Mouse (Mus musculus): Measurements from ENCODE around the gene Rhoh. TPM values are rescaled to one million over a fixed set of nuclear protein-coding genes. Genes with fewer than 3 reads are reported as not detected.

Rhoh gene
- total RNA-seq, 2 experiments from 2014 or later, result 0.64 to 0.75 TPM

DNA sequence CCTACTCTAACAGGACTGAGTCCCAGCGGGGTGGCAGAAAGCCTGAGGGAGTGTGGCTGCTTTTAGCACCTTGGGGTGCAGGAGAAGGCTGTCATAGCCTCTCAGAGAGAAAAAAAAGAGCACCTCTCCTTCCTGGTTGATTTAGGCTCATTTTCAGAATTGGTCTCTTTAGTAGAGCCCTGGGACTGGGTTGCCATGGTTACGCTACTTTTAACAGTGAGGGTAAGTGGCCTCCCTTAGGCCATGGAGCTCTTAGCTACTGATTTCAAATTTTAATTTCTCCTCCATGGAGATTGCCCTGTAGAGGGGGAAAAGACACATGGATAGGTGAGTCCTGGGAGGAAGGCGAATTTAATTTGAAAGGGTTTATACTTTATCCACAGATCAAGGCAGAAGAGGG is 57.6 kb downstream of the Rhoh start:
- DNase-seq (ENCODE audit: low spot score in 2 of 2), result no peak

GRCm38 (mm10) chr5:65919326-65919725 is 58.3 kb downstream of the Rhoh start:
- no peak for DNase-seq (ENCODE audit: low spot score in 2 of 2)
- intact Hi-C loops (cut with DNase I), result no loop called here

More for the DNA sequence above, 57.6 kb downstream of the Rhoh start:
- intact Hi-C loops (cut with DNase I), result no loop called here

DNA sequence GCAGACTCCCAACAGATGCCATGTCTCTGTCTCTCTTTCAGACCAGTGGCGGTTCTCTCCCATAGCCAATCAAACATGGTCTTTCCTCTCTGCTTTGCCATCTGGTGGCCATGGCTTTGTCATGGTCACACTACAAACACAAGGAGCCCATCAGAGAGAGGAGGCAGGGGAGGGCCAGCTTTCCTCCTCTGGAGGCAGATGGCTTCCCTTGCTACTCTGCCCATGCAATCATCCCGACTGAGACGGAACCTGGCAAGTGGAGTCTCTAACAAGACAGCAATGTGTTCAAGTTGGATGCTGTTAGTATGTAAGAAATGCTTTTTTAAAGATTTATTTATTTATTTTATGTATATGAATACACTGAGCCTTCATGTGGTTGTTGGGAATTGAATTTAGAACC is 58.9 kb downstream of the Rhoh start:
- intact Hi-C loops (cut with DNase I), result no loop called here
- no peak for DNase-seq (ENCODE audit: low spot score in 2 of 2)

- intact Hi-C loops (cut with DNase I), result no loop called here
- DNase-seq (ENCODE audit: low spot score in 2 of 2), result no peak
Observed at GRCm38 (mm10) chr5:65920701-65921426, 59.9 kb downstream of the Rhoh start.

GRCm38 (mm10) chr5:65921477-65922138 is 60.6 kb downstream of the Rhoh start:
- DNase-seq (ENCODE audit: low spot score in 2 of 2), result no peak
- intact Hi-C loops (cut with DNase I), result no loop called here

DNA sequence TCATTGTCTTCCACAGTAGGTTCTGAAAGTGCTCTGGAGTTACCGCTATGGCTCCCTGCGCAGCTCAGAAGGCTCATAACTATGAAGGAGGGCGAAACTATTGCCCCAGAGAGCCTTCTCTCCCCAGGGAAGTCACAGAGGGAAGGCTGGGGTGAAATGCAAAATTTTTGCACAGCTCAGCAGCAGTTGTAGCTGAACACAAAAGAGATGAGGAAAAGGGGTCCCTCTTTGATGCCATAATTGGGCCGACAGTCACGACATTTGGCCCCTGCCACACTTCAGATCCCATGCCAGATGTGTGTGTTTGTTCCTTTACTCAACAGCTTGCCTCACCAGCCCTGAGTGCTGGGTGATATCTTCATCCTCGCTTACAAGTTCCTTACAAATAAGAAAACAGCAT is 65.7 kb downstream of the Rhoh start:
- no peak for DNase-seq (ENCODE audit: low spot score in 2 of 2)
- intact Hi-C loops (cut with DNase I), result no loop called here

DNA sequence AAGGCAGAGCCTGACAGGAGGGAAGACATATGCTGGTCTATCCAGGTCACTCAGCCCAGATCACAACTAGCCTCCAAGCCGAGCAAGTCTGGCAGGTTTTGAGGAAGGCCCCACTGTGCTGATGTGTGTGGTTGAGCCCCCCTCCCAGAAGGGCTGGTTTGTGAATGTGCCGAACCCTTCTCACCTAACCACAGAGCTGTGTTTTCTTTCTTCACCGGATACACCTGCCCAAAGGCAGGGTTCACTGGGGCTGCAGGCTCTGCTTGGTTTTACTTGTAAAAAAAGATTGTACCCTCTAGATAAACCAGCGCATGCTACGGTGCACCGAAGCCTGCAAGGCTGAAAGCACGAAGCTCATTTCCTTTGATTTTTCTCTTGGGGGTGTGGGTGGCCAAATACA is 68.1 kb downstream of the Rhoh start:
- intact Hi-C loops (cut with DNase I), result no loop called here
- no peak for DNase-seq (ENCODE audit: low spot score in 2 of 2)

- no peak for DNase-seq (ENCODE audit: low spot score in 2 of 2)
- intact Hi-C loops (cut with DNase I), result no loop called here
Observed at GRCm38 (mm10) chr5:65930171-65930570, 69.2 kb downstream of the Rhoh start.

GRCm38 (mm10) chr5:65933258-65933657 is 72.2 kb downstream of the Rhoh start:
- intact Hi-C loops (cut with DNase I), result no loop called here
- DNase-seq (ENCODE audit: low spot score in 2 of 2), result no peak

GRCm38 (mm10) chr5:65933764-65934163 is 72.8 kb downstream of the Rhoh start:
- no peak for DNase-seq (ENCODE audit: low spot score in 2 of 2)
- intact Hi-C loops (cut with DNase I), result no loop called here

- intact Hi-C loops (cut with DNase I), result loop anchor here (5.0 kb wide), 2 partner anchors 112 to 172 kb away; partner anchors contain the start of gene N4bp2
- DNase-seq (ENCODE audit: low spot score in 2 of 2), result no peak
Observed at GRCm38 (mm10) chr5:65934783-65935182, 73.8 kb downstream of the Rhoh start, which contains the start of gene Chrna9. Gene Chrna9, plus strand, starts transcription at chr5:65934921.

DNA sequence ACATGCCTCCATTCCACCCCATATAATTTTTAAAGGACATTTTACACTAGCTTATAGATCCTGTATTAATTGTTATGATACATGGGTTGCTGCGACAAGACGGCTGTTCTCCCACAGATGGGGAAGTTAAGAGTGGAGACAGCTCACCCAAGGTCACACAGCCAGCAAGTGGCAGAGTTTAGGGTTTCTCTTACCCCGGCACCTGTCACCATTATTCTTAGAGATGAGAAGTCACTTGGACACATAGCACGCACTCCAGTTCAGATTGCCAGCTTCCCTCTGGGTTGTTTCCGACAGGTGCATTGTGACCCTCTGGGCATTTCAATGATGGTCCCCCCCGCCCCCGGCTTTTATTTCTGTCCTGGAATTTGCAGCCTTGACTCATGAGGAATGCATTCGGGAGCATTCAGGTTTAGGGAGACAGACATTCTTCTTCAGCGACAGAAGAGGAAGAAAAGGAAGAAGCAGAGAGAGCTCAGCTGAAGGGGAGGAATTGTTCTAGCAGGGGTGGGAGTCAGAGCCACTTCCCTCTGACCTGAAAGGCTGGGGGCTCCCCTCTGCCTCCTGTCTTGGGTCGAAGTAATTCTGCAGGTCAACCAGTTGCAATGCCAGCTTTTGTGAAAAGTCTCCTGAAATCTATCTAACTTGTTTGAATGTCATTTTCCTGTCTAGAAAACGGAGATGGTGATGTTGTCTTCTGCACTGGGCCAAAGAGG is 76.2 kb downstream of the Rhoh start:
- DNase-seq (ENCODE audit: low spot score in 2 of 2), result no peak
- intact Hi-C loops (cut with DNase I), result loop anchor here (5.0 kb wide), 2 partner anchors 115 to 175 kb away; partner anchors contain the start of gene N4bp2

- peak; percentile 62 to 77 for DNase-seq (ENCODE audit: low spot score in 2 of 2)
- intact Hi-C loops (cut with DNase I), result loop anchor here (5.0 kb wide), 2 partner anchors 116 to 176 kb away; partner anchors contain the start of gene N4bp2
Observed at GRCm38 (mm10) chr5:65937998-65938715, 77.1 kb downstream of the Rhoh start.

DNA sequence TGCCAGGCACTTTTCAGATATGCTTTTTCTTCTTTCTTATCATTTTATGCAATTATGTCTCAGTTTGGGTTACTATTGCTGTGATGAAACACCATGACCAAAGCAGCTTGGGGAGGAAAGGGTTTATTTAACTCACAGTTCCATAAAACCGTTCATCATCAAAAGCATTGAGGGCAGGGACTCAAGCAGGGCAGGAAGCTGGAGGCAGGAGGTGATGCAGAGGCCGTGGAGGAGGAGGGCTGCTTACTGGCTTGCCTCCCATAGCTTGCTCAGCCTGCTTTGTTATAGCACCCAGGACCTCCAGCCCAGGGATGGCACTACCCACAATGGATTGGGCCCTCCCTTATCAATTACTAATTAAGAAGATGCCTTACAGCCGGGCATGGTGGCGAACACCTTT is 80.1 kb downstream of the Rhoh start:
- no peak for DNase-seq (ENCODE audit: low spot score in 2 of 2)
- intact Hi-C loops (cut with DNase I), result no loop called here

Other genes starting within 250 kb of the Rhoh start
- gene Pds5a, start 162.9 kb upstream of the Rhoh start, total RNA-seq (2021), result 10 to 100 TPM; 64.7 to 83.6 TPM
- 10 to 100 TPM in 1 of 2 experiments, 1 to 10 TPM in 1; 4.4 to 12.0 TPM for gene N4bp2, start 97.7 kb upstream of the Rhoh start, total RNA-seq (2021)
- not detected for gene Chrna9, start 73.7 kb downstream of the Rhoh start, total RNA-seq (2021)
- not detected for gene 9130230L23Rik, start 143.1 kb downstream of the Rhoh start, total RNA-seq (2021)